Mouse (Mus musculus) urinary bladder, postnatal 4 days (tissue): ENCODE results near the gene Bcl2l11.

ENCODE experiments used
- DNase-seq, 2 experiments: peaks; one replicate each; pipeline ENCODE4 v3.0.0; 2021 to 2022; ENCODE audit warnings: low spot score in 2 of 2

The Bcl2l11 gene

GRCm38 (mm10) chr2:128211022-128211880, 85.4 kb downstream of the Bcl2l11 start:
- no peak for DNase-seq

GRCm38 (mm10) chr2:128211881-128212209, 86.0 kb downstream of the Bcl2l11 start:
- DNase-seq: no peak
